ENCODE assay signal across 8 mouse cellular contexts in the genomic region with DNA sequence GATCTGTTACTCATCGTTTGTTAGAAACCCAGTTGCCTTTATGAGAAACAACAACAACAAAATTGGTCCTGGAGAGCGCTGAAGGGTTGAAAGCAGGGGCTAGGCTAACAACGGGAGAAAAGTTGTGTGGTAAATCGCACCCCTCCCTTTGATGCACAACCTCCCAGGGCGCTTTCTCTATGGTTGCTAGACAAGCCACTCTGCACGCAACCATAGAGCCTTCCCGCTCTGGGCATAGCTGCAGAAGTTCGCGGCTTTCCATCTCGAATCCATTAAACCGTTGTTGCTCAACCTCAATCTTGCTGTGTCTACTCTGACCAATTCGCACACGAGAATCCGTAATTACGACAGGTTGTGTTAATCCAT. TPM values are rescaled to one million over a fixed set of nuclear protein-coding genes. Genes with fewer than 3 reads are reported as not detected.
DNase-seq lines count a peak whose midpoint lies in the region; ATAC-seq and TF ChIP-seq lines count a peak whose summit lies in the region.

No protein-coding gene starts in this region.

- H3K27me3 ChIP-seq in cerebellum, adult 2 months (ENCODE audit: control insufficient read depth, insufficient read depth, low read length): no peaks in the 10 kb centered on the region
- H3K27me3 ChIP-seq in liver, embryonic 11.5 days (replicated peaks; ENCODE audit: control insufficient read depth, insufficient read depth, low read length): no peaks in the 10 kb centered on the region
- no peaks in the 10 kb centered on the region for H3K27me3 ChIP-seq in thymus, adult 2 months (ENCODE audit: control insufficient read depth, insufficient read depth, low read length)

- no peaks in the 10 kb centered on the region; the same call in 1 of the 2 replicates for H3K4me1 ChIP-seq in cerebellum, adult 2 months (ENCODE audit: control insufficient read depth, insufficient read depth, low read length)
- H3K4me1 ChIP-seq in liver, embryonic 11.5 days (replicated peaks; ENCODE audit: control insufficient read depth, insufficient read depth, low read length): peaks cover 18% of the 10 kb centered on the region
- H3K4me1 ChIP-seq in thymus, adult 2 months (replicated peaks; ENCODE audit: control insufficient read depth, insufficient read depth, low read length): peaks cover 10% of the 10 kb centered on the region; the same call in 1 of the 2 replicates

- peak overlapping the region; percentile 69 for H3K4me3 ChIP-seq in cerebellum, adult 2 months (replicated peaks; ENCODE audit: insufficient read depth, low read depth, low read length)
- peak overlapping the region; percentile 97 for H3K4me3 ChIP-seq in liver, embryonic 11.5 days (ENCODE audit: low read depth, low read length)
- H3K4me3 ChIP-seq in thymus, adult 2 months (ENCODE audit: control insufficient read depth, insufficient read depth, low read length): peak overlapping the region; percentile 42

- no peak for DNase-seq in cerebellum, adult 2 months
- no peak for DNase-seq in cerebellum, adult 9-11 months
- DNase-seq in urinary bladder, adult 2 months (ENCODE audit: low spot score): peak; percentile 34
- DNase-seq in urinary bladder, postnatal 10 days (ENCODE audit: low spot score): no peak
- DNase-seq in heart, postnatal 4 days: peak; percentile 70
- no peak for DNase-seq in liver, embryonic 11.5 days (ENCODE audit: low spot score)
- peak; percentile 72 for DNase-seq in thymus, adult 2 months

- H3K9me3 ChIP-seq in liver, embryonic 11.5 days (ENCODE audit: control insufficient read depth, low read length): no peaks in the 10 kb centered on the region

- ATAC-seq in liver, embryonic 11.5 days (replicated peaks; ENCODE audit: low FRiP score): peak; percentile 61
- ATAC-seq in monocyte, adult 5-6 weeks (replicated peaks; ENCODE audit: insufficient number of reproducible peaks, low FRiP score, low TSS enrichment, poor library complexity, severe bottlenecking): peak; percentile 9

- peak overlapping the region; percentile 51; the same call in 1 of the 2 replicates for H3K27ac ChIP-seq in cerebellum, adult 2 months (ENCODE audit: insufficient read depth, low read length)
- H3K27ac ChIP-seq in liver, embryonic 11.5 days (ENCODE audit: low read depth, low read length): peak overlapping the region; percentile 97
- H3K27ac ChIP-seq in thymus, adult 2 months (ENCODE audit: control insufficient read depth, insufficient read depth, low read length): peak overlapping the region; percentile 74

- 0% methylated on average over 15 of the region's 15 CpGs for WGBS in cerebellum, adult 2 months
- 0% methylated on average over 15 of the region's 15 CpGs for WGBS in liver, embryonic 11.5 days
- under 1% methylated on average over 15 of the region's 15 CpGs for WGBS in thymus, adult 2 months

- TF ChIP-seq POLR2A in cerebellum, adult 2 months (IDR thresholded peaks at IDR 0.05; ENCODE audit: borderline replicate concordance, insufficient read depth, low read length): 0 out of 2 replicates have a peak, but pooled peaks have one; percentile 7
- TF ChIP-seq POLR2A in thymus, adult 2 months (IDR thresholded peaks at IDR 0.05; ENCODE audit: control insufficient read depth, extremely low read depth, insufficient read depth, low read length, poor library complexity): no peak

- peak overlapping the region; percentile 100 for H3K9ac ChIP-seq in liver, embryonic 11.5 days (ENCODE audit: low read depth, low read length)

- H3K4me2 ChIP-seq in liver, embryonic 11.5 days: peak overlapping the region; percentile 98

- peaks cover 9% of the 10 kb centered on the region for H3K36me3 ChIP-seq in liver, embryonic 11.5 days (ENCODE audit: control insufficient read depth, insufficient read depth, low read length)
- H3K36me3 ChIP-seq in thymus, adult 2 months (ENCODE audit: control insufficient read depth, insufficient read depth, low read length): peaks cover 5% of the 10 kb centered on the region

- TF ChIP-seq CTCF in cerebellum, adult 2 months (IDR thresholded peaks at IDR 0.05; ENCODE audit: borderline replicate concordance, insufficient read depth, low read depth, low read length): no peak
- no peak for TF ChIP-seq CTCF in thymus, adult 2 months (IDR thresholded peaks at IDR 0.05; ENCODE audit: borderline replicate concordance, control insufficient read depth, extremely low read depth, insufficient read depth, low read length, poor library complexity)

RNA-seq across cellular contexts. Expression of a gene that starts 0.9 kb away (rescaled TPM):
- 48.7 and 49.0 TPM in 2 replicates for polyA plus RNA-seq in cerebellum, adult 2 months (2012; rRNA removed)
- polyA plus RNA-seq in urinary bladder, adult 2 months (2012; rRNA removed): 18.9 and 44.9 TPM in 2 replicates
- total RNA-seq in heart, postnatal 4 days (2021): 100 to 1,000 TPM; 147 to 149 TPM
- polyA plus RNA-seq in liver, embryonic 11.5 days (2014; fragmentation: Nextera tagmentation; extraction: Ambion mirVana): 67.2 and 68.6 TPM in 2 replicates
- total RNA-seq in monocyte, adult 5-6 weeks (2017): 116 to 171 TPM (median 131 TPM) in 3 replicates
- polyA plus RNA-seq in thymus, adult 2 months (2012; rRNA removed): 102 and 134 TPM in 2 replicates

RNA-seq across cellular contexts. Expression of a gene that starts 33.1 kb away (rescaled TPM):
- 23.6 and 27.1 TPM in 2 replicates for polyA plus RNA-seq in cerebellum, adult 2 months (2012; rRNA removed)
- 92.8 and 117 TPM in 2 replicates for polyA plus RNA-seq in urinary bladder, adult 2 months (2012; rRNA removed)
- 10 to 100 TPM; 79.5 to 90.3 TPM for total RNA-seq in heart, postnatal 4 days (2021)
- polyA plus RNA-seq in liver, embryonic 11.5 days (2014; fragmentation: Nextera tagmentation; extraction: Ambion mirVana): 34.2 and 35.4 TPM in 2 replicates
- 4.9 to 6.4 TPM (median 5.8 TPM) in 3 replicates for total RNA-seq in monocyte, adult 5-6 weeks (2017)
- 67.0 and 75.0 TPM in 2 replicates for polyA plus RNA-seq in thymus, adult 2 months (2012; rRNA removed)

RNA-seq across cellular contexts. Expression of a gene that starts 36.6 kb away (rescaled TPM):
- polyA plus RNA-seq in cerebellum, adult 2 months (2012; rRNA removed): 59.3 and 62.7 TPM in 2 replicates
- 42.4 and 49.7 TPM in 2 replicates for polyA plus RNA-seq in urinary bladder, adult 2 months (2012; rRNA removed)
- 10 to 100 TPM; 42.9 to 44.9 TPM for total RNA-seq in heart, postnatal 4 days (2021)
- polyA plus RNA-seq in liver, embryonic 11.5 days (2014; fragmentation: Nextera tagmentation; extraction: Ambion mirVana): 33.2 and 33.9 TPM in 2 replicates
- total RNA-seq in monocyte, adult 5-6 weeks (2017): 33.9 to 38.4 TPM (median 36.5 TPM) in 3 replicates
- polyA plus RNA-seq in thymus, adult 2 months (2012; rRNA removed): 184 and 185 TPM in 2 replicates

Comparison
In these comparisons a context has a peak if more than half of its experiments do, and no peak if none do; other contexts are left out.
1. DNase-seq: peak in urinary bladder, adult 2 months (single experiment), heart, postnatal 4 days (single experiment) and thymus, adult 2 months (single experiment); none in cerebellum, adult 2 months (0 of 2), cerebellum, adult 9-11 months (single experiment), urinary bladder, postnatal 10 days (single experiment) and liver, embryonic 11.5 days (single experiment).
2. H3K4me3 ChIP-seq: peak in every context shown above with its lines; median percentile 97 in liver, embryonic 11.5 days; 69 in cerebellum, adult 2 months; 42 in thymus, adult 2 months.
3. Peak in every context shown above with its lines, with median percentiles within 50 percentile points of each other: H3K27ac ChIP-seq.